In the genomic region with DNA sequence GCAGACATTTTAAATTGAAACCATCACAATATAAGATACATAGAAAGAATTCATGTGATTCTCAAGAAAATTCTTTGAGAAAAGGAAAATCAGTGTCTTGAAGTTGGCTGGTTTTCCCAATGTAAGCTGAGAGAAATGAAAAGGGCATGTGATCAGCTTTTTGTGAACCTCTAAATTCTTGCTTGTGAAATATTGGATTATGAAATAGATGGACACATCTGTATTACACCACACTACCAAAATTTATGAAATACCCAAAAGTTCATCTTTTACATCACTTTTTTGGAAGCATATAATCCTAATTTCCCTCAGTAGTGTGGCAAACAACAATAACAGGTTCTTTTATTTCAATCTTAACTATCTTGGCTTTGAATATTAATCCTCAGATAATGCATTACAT, we compare ENCODE assay signal across 16 mouse cellular contexts.
"Had no signal": no experiment of that assay in that cellular context is flagged by ENCODE, and none has a peak within 500 bp of the region (broad histone marks: within the 10 kb centered on the region; RNA-seq: fewer than 3 reads in every experiment).

No protein-coding gene starts in this region.

- DNase-seq: gastrocnemius, postnatal 25 days; heart, adult 11 months; heart, adult 2 months; heart, postnatal 14 days; heart, postnatal 4 days; kidney, adult 18-20 months; kidney, adult 8-10 months; kidney, postnatal 10 days; kidney, postnatal 25 days; kidney, postnatal 4 days; liver; liver, embryonic 13.5 days had no signal

- ATAC-seq: hindbrain, embryonic 16.5 days; inflammation-experienced regulatory T-cells, adult 6 months; intestine, embryonic 15.5 days; intestine, postnatal 0 days had no signal
